Mouse (Mus musculus) liver, embryonic 14.5 days (tissue): ENCODE measurements at regions not wholly inside any gene's neighbourhood (a gene's known extent, or its start where the extent isn't known, plus 50 kb on each side); places are given as distances from the start of the nearest gene placed in this dataset.

Experiments
- ATAC-seq: fragments of 200-750 bp; cut with Nextera tagmentation; 2 replicates; pipeline ENCODE4 v1.8.0; 2017; ENCODE audit warnings: moderate number of reproducible peaks, mild to moderate bottlenecking, moderate library complexity; ENCODE audit not compliant: insufficient read depth
- DNase-seq, 3 experiments: peaks; one replicate each; pipeline ENCODE4 v3.0.0-alpha.2; 2012 to 2013; ENCODE audit warnings: low read depth in 3 of 3, low spot score in 3 of 3
- H3K27ac ChIP-seq: fragments of 300-500 bp; sonication (generic); 2 replicates; pipeline ENCODE4 v1.5.1; 2014; ENCODE audit warnings: moderate library complexity, mild to moderate bottlenecking, control low read depth, inconsistent platforms
- H3K27me3 ChIP-seq: fragments of 300-500 bp; sonication (generic); 2 replicates; pipeline ENCODE4 v1.6.1; 2014; ENCODE audit warnings: mild to moderate bottlenecking, low read length, moderate library complexity; ENCODE audit not compliant: control insufficient read depth, insufficient read depth
- H3K36me3 ChIP-seq: fragments of 300-500 bp; sonication (generic); replicated peaks from 2 replicates; pipeline ENCODE4 v1.6.1; 2014; ENCODE audit warnings: low read depth; ENCODE audit not compliant: control insufficient read depth, insufficient read depth
- H3K4me1 ChIP-seq, 2 experiments: fragments of 200-500 bp in 1 of 2; fragments of 300-500 bp in 1 of 2; sonication (generic) in 1 of 2; replicated peaks; 2 replicates each; pipeline ENCODE4 v1.6.1; 2012 to 2014; ENCODE audit warnings: antibody characterized with exemption in 1 of 2, inconsistent platforms in 1 of 2, low read length in 1 of 2; ENCODE audit not compliant: control insufficient read depth in 2 of 2, insufficient read depth in 2 of 2
- H3K4me2 ChIP-seq: fragments of 300-500 bp; sonication (generic); 2 replicates; pipeline ENCODE4 v1.6.1; 2014; ENCODE audit warnings: low read depth, mild to moderate bottlenecking, control low read depth, moderate library complexity
- H3K4me3 ChIP-seq, 2 experiments: fragments of 200-500 bp in 1 of 2; fragments of 300-500 bp in 1 of 2; sonication (generic) in 1 of 2; 2 replicates each; pipeline ENCODE4 v1.5.1; 2012 to 2014; ENCODE audit warnings: low read depth in 2 of 2, low read length in 2 of 2, mild to moderate bottlenecking in 2 of 2, control low read depth in 1 of 2, inconsistent platforms in 1 of 2, moderate library complexity in 1 of 2; ENCODE audit not compliant: insufficient read depth in 1 of 2
- H3K9ac ChIP-seq: fragments of 300-500 bp; sonication (generic); replicated peaks from 2 replicates; pipeline ENCODE4 v1.6.1; 2014; ENCODE audit warnings: mild to moderate bottlenecking, control low read depth, moderate library complexity
- H3K9me3 ChIP-seq: fragments of 300-500 bp; sonication (generic); 2 replicates; pipeline ENCODE4 v1.6.1; 2016; ENCODE audit warnings: low read length, mixed read lengths; ENCODE audit not compliant: control insufficient read depth
- CTCF ChIP-seq: IDR thresholded peaks from 2 replicates; pipeline ENCODE4 v1.5.1; 2016; ENCODE audit warnings: antibody characterized with exemption, low read depth, control low read depth
- EP300 ChIP-seq: IDR thresholded peaks from 2 replicates; pipeline ENCODE4 v1.6.1; 2016; ENCODE audit warnings: antibody characterized with exemption, low read depth
- WGBS: fragments of 180-500 bp; shearing (Covaris S2); extraction: QIAGEN DNeasy Blood & Tissue Kit; methylation state at CpG from one replicate; pipeline ENCODE4 v1.1.7; 2014; ENCODE audit not compliant: insufficient replicate concordance; 5-methylcytosine and 5-hydroxymethylcytosine counted together

DNA sequence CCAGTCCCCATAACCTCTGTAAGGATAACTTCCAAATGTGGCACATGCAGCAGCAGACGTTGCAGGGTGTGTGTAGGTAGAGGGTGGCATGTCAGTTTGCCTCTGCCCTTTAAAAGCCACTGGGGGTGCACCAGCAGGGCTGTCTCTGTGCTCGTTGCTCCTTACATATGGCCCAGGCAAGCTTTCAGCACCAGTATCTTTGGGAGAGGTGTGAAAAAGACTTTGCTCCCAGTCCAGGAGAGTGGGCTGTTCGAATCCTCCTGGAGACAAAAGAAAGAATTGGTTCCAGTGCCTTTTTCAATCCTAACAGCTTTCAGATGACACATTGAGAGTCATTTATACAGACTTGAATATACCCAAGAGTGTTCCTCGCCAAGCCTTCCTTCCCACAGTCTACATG lies 390.0 kb downstream of the Prkd1 start:
- ATAC-seq = no peak
- Histone ChIP-seq H3K4me3 (no peak overlapping the region), H3K9ac (no peak overlapping the region), H3K4me2 (no peak overlapping the region), H3K27me3 (no peaks in the 10 kb centered on the region), H3K4me1 (no peaks in the 10 kb centered on the region), H3K9me3 (no peaks in the 10 kb centered on the region), H3K27ac (no peak overlapping the region), H3K36me3 (no peaks in the 10 kb centered on the region)
- TF ChIP-seq CTCF (no peak), EP300 (no peak)
- 35% methylated on average over 4 of the region's 4 CpGs for WGBS
- no peak for DNase-seq

- no peak overlapping the region for H3K27ac ChIP-seq
- H3K36me3 ChIP-seq = no peaks in the 10 kb centered on the region
- H3K4me1 ChIP-seq = no peaks in the 10 kb centered on the region
- no peaks in the 10 kb centered on the region for H3K27me3 ChIP-seq
- ATAC-seq = no peak
- WGBS = 77% methylated on average over 4 of the region's 4 CpGs
- H3K9me3 ChIP-seq = no peaks in the 10 kb centered on the region
- TF ChIP-seq CTCF = no peak
- TF ChIP-seq EP300 = no peak
- H3K4me2 ChIP-seq = no peak overlapping the region
- no peak overlapping the region for H3K9ac ChIP-seq
- DNase-seq = no peak
- no peak overlapping the region for H3K4me3 ChIP-seq
Observed at GRCm38 (mm10) chr12:50261072-50261471, 387.8 kb downstream of the Prkd1 start.

GRCm38 (mm10) chr12:50273239-50273880 lies 375.5 kb downstream of the Prkd1 start:
- ATAC-seq (no peak), DNase-seq (no peak)
- no peak overlapping the region for H3K27ac ChIP-seq
- H3K4me2 ChIP-seq = no peak overlapping the region
- H3K36me3 ChIP-seq = no peaks in the 10 kb centered on the region
- WGBS = 75% methylated on average over 2 of the region's 2 CpGs
- H3K4me1 ChIP-seq = no peaks in the 10 kb centered on the region
- TF ChIP-seq CTCF (no peak), EP300 (no peak)
- no peaks in the 10 kb centered on the region for H3K27me3 ChIP-seq
- H3K9ac ChIP-seq = no peak overlapping the region
- H3K9me3 ChIP-seq = no peaks in the 10 kb centered on the region
- H3K4me3 ChIP-seq = no peak overlapping the region

DNA sequence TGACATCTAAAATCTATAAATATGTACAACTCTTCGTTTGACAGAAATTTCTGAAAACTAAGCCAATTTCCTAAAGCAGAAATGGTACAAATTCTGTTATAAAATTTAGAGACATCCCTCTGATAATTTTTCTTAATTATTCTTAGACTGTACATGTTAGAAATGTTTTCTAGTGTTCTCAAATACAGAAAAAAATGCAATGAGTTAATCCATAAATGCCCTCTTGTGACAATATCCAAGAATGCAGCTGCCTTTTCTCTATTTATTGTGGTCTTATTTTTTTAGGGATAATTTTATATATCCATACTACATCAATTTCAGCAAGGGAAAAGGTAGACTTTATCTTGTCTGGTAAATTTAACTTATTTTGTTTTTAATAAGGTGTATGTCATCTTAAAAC lies 367.3 kb downstream of the Prkd1 start:
- ATAC-seq (no peak), DNase-seq (no peak)
- Histone ChIP-seq H3K9ac (no peak overlapping the region), H3K27ac (no peak overlapping the region), H3K4me2 (no peak overlapping the region), H3K4me3 (no peak overlapping the region), H3K4me1 (no peaks in the 10 kb centered on the region), H3K36me3 (no peaks in the 10 kb centered on the region), H3K27me3 (no peaks in the 10 kb centered on the region), H3K9me3 (no peaks in the 10 kb centered on the region)
- TF ChIP-seq EP300 = no peak
- no peak for TF ChIP-seq CTCF
- WGBS = 50% methylated on average over 1 of the region's 1 CpGs
